Mouse (Mus musculus) C2C12 (cell line): ENCODE data around the gene Gm45213.

Experiments used
- CTCF ChIP-seq: IDR thresholded peaks from one replicate; pipeline ENCODE4 v1.5.1; 2011; ENCODE audit not compliant: control insufficient read depth, insufficient read depth, insufficient read length
- MAX ChIP-seq: IDR thresholded peaks from one replicate; pipeline ENCODE4 v1.6.1; 2011; ENCODE audit warnings: mild to moderate bottlenecking, control low read depth

- TF ChIP-seq MAX = no peak
- TF ChIP-seq CTCF = no peak
These were observed 66.6 kb downstream of the Gm45213 start for GRCm38 (mm10) chr7:66109855-66110635.
